Mouse (Mus musculus) heart, embryonic 13.5 days (tissue): ENCODE measurements at regions not wholly inside any gene's neighbourhood (a gene's known extent, or its start where the extent isn't known, plus 50 kb on each side); places are given as distances from the start of the nearest gene placed in this dataset.
A peak's percentile ranks its signal among the peaks of the same experiment; 100 is the strongest.

ENCODE experiments used
- ATAC-seq: fragments of 200-750 bp; cut with Nextera tagmentation; 2 replicates; pipeline ENCODE4 v1.8.0; 2017; ENCODE audit warnings: moderate TSS enrichment; ENCODE audit not compliant: insufficient number of reproducible peaks, low FRiP score, low TSS enrichment; ENCODE audit errors: extremely low read depth
- H3K27ac ChIP-seq: fragments of 300-500 bp; sonication (generic); replicated peaks from 2 replicates; pipeline ENCODE4 v1.5.1; 2015; ENCODE audit warnings: moderate library complexity, mild to moderate bottlenecking, inconsistent platforms
- H3K27me3 ChIP-seq: fragments of 300-500 bp; sonication (generic); replicated peaks from 2 replicates; pipeline ENCODE4 v1.6.1; 2015; ENCODE audit warnings: mild to moderate bottlenecking, inconsistent platforms
- H3K36me3 ChIP-seq: fragments of 300-500 bp; sonication (generic); 2 replicates; pipeline ENCODE4 v1.6.1; 2015; ENCODE audit warnings: mild to moderate bottlenecking, inconsistent platforms
- H3K4me1 ChIP-seq: fragments of 300-500 bp; sonication (generic); 2 replicates; pipeline ENCODE4 v1.6.1; 2015; ENCODE audit warnings: inconsistent platforms
- H3K4me2 ChIP-seq: fragments of 300-500 bp; sonication (generic); 2 replicates; pipeline ENCODE4 v1.6.1; 2015; ENCODE audit warnings: inconsistent platforms, mild to moderate bottlenecking, moderate library complexity
- H3K4me3 ChIP-seq: fragments of 300-500 bp; sonication (generic); 2 replicates; pipeline ENCODE4 v1.5.1; 2015; ENCODE audit warnings: moderate library complexity, mild to moderate bottlenecking, inconsistent platforms
- H3K9ac ChIP-seq: fragments of 300-500 bp; sonication (generic); 2 replicates; pipeline ENCODE4 v1.6.1; 2015; ENCODE audit warnings: inconsistent platforms, mild to moderate bottlenecking, moderate library complexity
- H3K9me3 ChIP-seq: fragments of 300-500 bp; sonication (generic); 2 replicates; pipeline ENCODE4 v1.6.1; 2016; ENCODE audit warnings: inconsistent platforms
- WGBS: fragments of 180-500 bp; shearing (Covaris S2); methylation state at CpG from one replicate; pipeline ENCODE4 v1.1.7; 2015; ENCODE audit warnings: mixed read lengths; 5-methylcytosine and 5-hydroxymethylcytosine counted together

GRCm38 (mm10) chr4:54282934-54283333 is 457.1 kb downstream of the Tmem38b start:
- H3K27ac ChIP-seq = no peak overlapping the region
- H3K9ac ChIP-seq = no peak overlapping the region
- no peaks in the 10 kb centered on the region for H3K4me1 ChIP-seq
- H3K27me3 ChIP-seq = no peaks in the 10 kb centered on the region
- no peak overlapping the region for H3K4me3 ChIP-seq
- 89% methylated on average over 13 of the region's 13 CpGs for WGBS
- no peaks in the 10 kb centered on the region for H3K36me3 ChIP-seq
- no peaks in the 10 kb centered on the region for H3K9me3 ChIP-seq
- no peak overlapping the region for H3K4me2 ChIP-seq
- ATAC-seq = no peak

- Histone ChIP-seq H3K27me3 (no peaks in the 10 kb centered on the region), H3K4me1 (no peaks in the 10 kb centered on the region), H3K27ac (no peak overlapping the region), H3K36me3 (no peaks in the 10 kb centered on the region), H3K9me3 (no peaks in the 10 kb centered on the region), H3K4me3 (no peak overlapping the region), H3K4me2 (no peak overlapping the region), H3K9ac (no peak overlapping the region)
- ATAC-seq = no peak
- WGBS = 64% methylated on average over 1 of the region's 1 CpGs
Measured at GRCm38 (mm10) chr4:54313804-54314203, 488.0 kb downstream of the Tmem38b start.

GRCm38 (mm10) chr4:54324851-54325250 is 499.0 kb downstream of the Tmem38b start:
- ATAC-seq = no peak

GRCm38 (mm10) chr4:54328273-54328672 is 502.4 kb downstream of the Tmem38b start:
- peaks cover 23% of the 10 kb centered on the region for H3K4me1 ChIP-seq
- 77% methylated on average over 5 of the region's 5 CpGs for WGBS
- H3K9me3 ChIP-seq = no peaks in the 10 kb centered on the region
- no peak overlapping the region for H3K4me2 ChIP-seq
- ATAC-seq = no peak
- no peaks in the 10 kb centered on the region for H3K27me3 ChIP-seq
- H3K27ac ChIP-seq = no peak overlapping the region
- H3K9ac ChIP-seq = no peak overlapping the region
- no peak overlapping the region for H3K4me3 ChIP-seq
- no peaks in the 10 kb centered on the region for H3K36me3 ChIP-seq

More at GRCm38 (mm10) chr4:54324851-54325250, 499.0 kb downstream of the Tmem38b start:
- Histone ChIP-seq H3K4me3 (no peak overlapping the region), H3K27me3 (no peaks in the 10 kb centered on the region), H3K27ac (no peak overlapping the region), H3K36me3 (no peaks in the 10 kb centered on the region), H3K9me3 (no peaks in the 10 kb centered on the region), H3K4me2 (no peak overlapping the region), H3K9ac (no peak overlapping the region), H3K4me1 (peaks cover 8% of the 10 kb centered on the region)
- WGBS = 26% methylated on average over 5 of the region's 5 CpGs

GRCm38 (mm10) chr4:54328711-54329427 is 503.0 kb downstream of the Tmem38b start:
- Histone ChIP-seq H3K9me3 (no peaks in the 10 kb centered on the region), H3K9ac (no peak overlapping the region), H3K27ac (no peak overlapping the region), H3K4me3 (no peak overlapping the region), H3K36me3 (no peaks in the 10 kb centered on the region), H3K4me1 (peaks cover 23% of the 10 kb centered on the region), H3K27me3 (no peaks in the 10 kb centered on the region), H3K4me2 (no peak overlapping the region)
- WGBS = 75% methylated on average over 17 of the region's 17 CpGs
- no peak for ATAC-seq

GRCm38 (mm10) chr4:54330686-54331085 is 504.8 kb downstream of the Tmem38b start:
- Histone ChIP-seq H3K27ac (no peak overlapping the region), H3K4me1 (peaks cover 15% of the 10 kb centered on the region), H3K4me3 (no peak overlapping the region), H3K27me3 (no peaks in the 10 kb centered on the region), H3K4me2 (no peak overlapping the region), H3K9ac (no peak overlapping the region), H3K36me3 (no peaks in the 10 kb centered on the region), H3K9me3 (no peaks in the 10 kb centered on the region)
- WGBS = 70% methylated on average over 3 of the region's 3 CpGs
- ATAC-seq = no peak

- H3K9me3 ChIP-seq = no peaks in the 10 kb centered on the region
- H3K9ac ChIP-seq = peak overlapping the region; percentile 33; the same call in 1 of the 2 replicates
- H3K36me3 ChIP-seq = no peaks in the 10 kb centered on the region
- H3K27me3 ChIP-seq = no peaks in the 10 kb centered on the region
- no peak for ATAC-seq
- H3K27ac ChIP-seq = peak overlapping the region; percentile 45
- H3K4me3 ChIP-seq = no peak overlapping the region
- H3K4me2 ChIP-seq = peak overlapping the region; percentile 27; the same call in 1 of the 2 replicates
- 31% methylated on average over 12 of the region's 12 CpGs for WGBS
- peaks cover 15% of the 10 kb centered on the region for H3K4me1 ChIP-seq
Measured at GRCm38 (mm10) chr4:54331588-54332211, 505.9 kb downstream of the Tmem38b start.

GRCm38 (mm10) chr4:54332261-54332660 is 506.4 kb downstream of the Tmem38b start:
- H3K4me2 ChIP-seq = no peak overlapping the region
- H3K9me3 ChIP-seq = no peaks in the 10 kb centered on the region
- H3K4me1 ChIP-seq = peaks cover 15% of the 10 kb centered on the region
- no peak overlapping the region for H3K9ac ChIP-seq
- no peak for ATAC-seq
- H3K27ac ChIP-seq = 0 out of 2 replicates have a peak overlapping the region, but pooled peaks have one; percentile 45
- H3K36me3 ChIP-seq = no peaks in the 10 kb centered on the region
- no peaks in the 10 kb centered on the region for H3K27me3 ChIP-seq
- WGBS = 72% methylated on average over 7 of the region's 7 CpGs
- H3K4me3 ChIP-seq = no peak overlapping the region

- no peak overlapping the region for H3K9ac ChIP-seq
- no peaks in the 10 kb centered on the region for H3K27me3 ChIP-seq
- no peak overlapping the region for H3K27ac ChIP-seq
- ATAC-seq = no peak
- H3K4me2 ChIP-seq = no peak overlapping the region
- WGBS = 18% methylated on average over 1 of the region's 1 CpGs
- H3K36me3 ChIP-seq = no peaks in the 10 kb centered on the region
- no peaks in the 10 kb centered on the region for H3K9me3 ChIP-seq
- H3K4me3 ChIP-seq = no peak overlapping the region
- H3K4me1 ChIP-seq = peaks cover 25% of the 10 kb centered on the region
Measured at GRCm38 (mm10) chr4:54338556-54338955, 512.7 kb downstream of the Tmem38b start.

GRCm38 (mm10) chr4:54340106-54340505 is 514.3 kb downstream of the Tmem38b start:
- H3K27ac ChIP-seq = no peak overlapping the region
- H3K36me3 ChIP-seq = no peaks in the 10 kb centered on the region
- H3K4me1 ChIP-seq = peaks cover 25% of the 10 kb centered on the region
- H3K9me3 ChIP-seq = no peaks in the 10 kb centered on the region
- H3K4me2 ChIP-seq = no peak overlapping the region
- H3K27me3 ChIP-seq = 0 out of 2 replicates have a peak, but pooled peaks cover 3% of the 10 kb centered on the region
- WGBS = 48% methylated on average over 1 of the region's 1 CpGs
- no peak overlapping the region for H3K4me3 ChIP-seq
- no peak for ATAC-seq
- no peak overlapping the region for H3K9ac ChIP-seq

- Histone ChIP-seq H3K27ac (no peak overlapping the region), H3K4me2 (no peak overlapping the region), H3K36me3 (no peaks in the 10 kb centered on the region), H3K27me3 (no peaks in the 10 kb centered on the region), H3K4me1 (peaks cover 13% of the 10 kb centered on the region), H3K4me3 (no peak overlapping the region), H3K9me3 (no peaks in the 10 kb centered on the region), H3K9ac (no peak overlapping the region)
- WGBS = 71% methylated on average over 8 of the region's 8 CpGs
- no peak for ATAC-seq
Measured at GRCm38 (mm10) chr4:54353657-54354390, 528.0 kb downstream of the Tmem38b start.
